Mouse (Mus musculus) kidney, embryonic 15.5 days (tissue): Measurements from ENCODE around the gene Ikzf1. TPM values are rescaled to one million over a fixed set of nuclear protein-coding genes. Genes with fewer than 3 reads are reported as not detected.

ENCODE experiments used
- ATAC-seq: fragments of 200-750 bp; cut with Nextera tagmentation; replicated peaks from 2 replicates; pipeline ENCODE4 v1.8.0; 2017; ENCODE audit warnings: moderate TSS enrichment; ENCODE audit not compliant: low FRiP score
- H3K27ac ChIP-seq: fragments of 300-500 bp; sonication (generic); 2 replicates; pipeline ENCODE4 v1.5.1; 2015; ENCODE audit warnings: mild to moderate bottlenecking, inconsistent platforms
- H3K27me3 ChIP-seq: fragments of 300-500 bp; sonication (generic); 2 replicates; pipeline ENCODE4 v1.6.1; 2015; ENCODE audit warnings: inconsistent platforms
- H3K36me3 ChIP-seq: fragments of 300-500 bp; sonication (generic); 2 replicates; pipeline ENCODE4 v1.6.1; 2015; ENCODE audit warnings: inconsistent platforms
- H3K4me1 ChIP-seq: fragments of 300-500 bp; sonication (generic); 2 replicates; pipeline ENCODE4 v1.6.1; 2015; ENCODE audit warnings: inconsistent platforms
- H3K4me2 ChIP-seq: fragments of 300-500 bp; sonication (generic); 2 replicates; pipeline ENCODE4 v1.6.1; 2015; ENCODE audit warnings: moderate library complexity, mild to moderate bottlenecking, inconsistent platforms
- H3K4me3 ChIP-seq: fragments of 300-500 bp; sonication (generic); replicated peaks from 2 replicates; pipeline ENCODE4 v1.5.1; 2015; ENCODE audit warnings: mild to moderate bottlenecking, inconsistent platforms
- H3K9ac ChIP-seq: fragments of 300-500 bp; sonication (generic); 2 replicates; pipeline ENCODE4 v1.6.1; 2015; ENCODE audit warnings: mild to moderate bottlenecking, inconsistent platforms
- H3K9me3 ChIP-seq: fragments of 300-500 bp; sonication (generic); replicated peaks from 2 replicates; pipeline ENCODE4 v1.6.1; 2016; ENCODE audit warnings: inconsistent platforms
- WGBS: fragments of 180-500 bp; shearing (Covaris S2); methylation state at CpG from one replicate; pipeline ENCODE4 v1.1.7; 2015; ENCODE audit warnings: mixed read lengths; 5-methylcytosine and 5-hydroxymethylcytosine counted together
- polyA plus RNA-seq: library from polyadenylated mRNA; unstranded; fragments of >200 nt; fragmentation: Nextera tagmentation; extraction: Ambion mirVana; gene quantifications from 2 replicates; pipeline ENCODE4 v1.2.1, GENCODE M21; 2015

The Ikzf1 gene
- polyA plus RNA-seq, 1 experiment from 2014 or later: 1.3 TPM

GRCm38 (mm10) chr11:11808820-11809403, 124.1 kb downstream of the Ikzf1 start, which contains the start of gene Fignl1:
TSS of gene Fignl1 (minus strand) at chr11:11808962.
- Histone ChIP-seq H3K4me2 (peak within 1 kb of the TSS; percentile 71), H3K36me3 (peaks cover 22% of the 10 kb centered on the region), H3K27ac (peak within 1 kb of the TSS; percentile 100), H3K9me3 (no peaks in the 10 kb centered on the region), H3K9ac (peak within 1 kb of the TSS; percentile 77), H3K4me3 (peak within 1 kb of the TSS; percentile 72), H3K4me1 (peaks cover 24% of the 10 kb centered on the region), H3K27me3 (no peaks in the 10 kb centered on the region)
- peak; percentile 98 for ATAC-seq
- under 1% methylated on average over 53 of the region's 53 CpGs for WGBS

GRCm38 (mm10) chr11:11809404-11810175, 124.8 kb downstream of the Ikzf1 start:
- Histone ChIP-seq H3K36me3 (peaks cover 15% of the 10 kb centered on the region), H3K9ac (peak overlapping the region; percentile 77), H3K27ac (peak overlapping the region; percentile 100), H3K4me1 (peaks cover 24% of the 10 kb centered on the region), H3K27me3 (no peaks in the 10 kb centered on the region), H3K4me3 (peak overlapping the region; percentile 72), H3K4me2 (peak overlapping the region; percentile 71), H3K9me3 (no peaks in the 10 kb centered on the region)
- ATAC-seq: peak; percentile 27
- 4% methylated on average over 11 of the region's 11 CpGs for WGBS

GRCm38 (mm10) chr11:11811906-11812480, 127.2 kb downstream of the Ikzf1 start:
- Histone ChIP-seq H3K9me3 (no peaks in the 10 kb centered on the region), H3K4me1 (peaks cover 24% of the 10 kb centered on the region), H3K4me2 (peak overlapping the region; percentile 48), H3K4me3 (no peak overlapping the region), H3K9ac (no peak overlapping the region; the same call in 1 of the 2 replicates), H3K27me3 (no peaks in the 10 kb centered on the region), H3K27ac (no peak overlapping the region), H3K36me3 (no peaks in the 10 kb centered on the region)
- WGBS: 25% methylated on average over 9 of the region's 9 CpGs
- ATAC-seq: no peak

- Histone ChIP-seq H3K27me3 (no peaks in the 10 kb centered on the region), H3K4me3 (no peak overlapping the region), H3K4me2 (no peak overlapping the region), H3K4me1 (peaks cover 6% of the 10 kb centered on the region), H3K9me3 (no peaks in the 10 kb centered on the region), H3K9ac (no peak overlapping the region), H3K27ac (no peak overlapping the region), H3K36me3 (no peaks in the 10 kb centered on the region)
- ATAC-seq: no peak
- 79% methylated on average over 3 of the region's 3 CpGs for WGBS
Observed at GRCm38 (mm10) chr11:11815737-11816136, 130.9 kb downstream of the Ikzf1 start.

GRCm38 (mm10) chr11:11818797-11819196, 134.0 kb downstream of the Ikzf1 start:
- ATAC-seq: no peak
- Histone ChIP-seq H3K9me3 (no peaks in the 10 kb centered on the region), H3K4me2 (no peak overlapping the region), H3K9ac (no peak overlapping the region), H3K36me3 (no peaks in the 10 kb centered on the region), H3K27me3 (no peaks in the 10 kb centered on the region), H3K4me3 (no peak overlapping the region), H3K4me1 (peaks cover 27% of the 10 kb centered on the region), H3K27ac (no peak overlapping the region)
- 83% methylated on average over 6 of the region's 6 CpGs for WGBS

GRCm38 (mm10) chr11:11819206-11819605, 134.4 kb downstream of the Ikzf1 start:
- no peaks in the 10 kb centered on the region for H3K9me3 ChIP-seq
- no peaks in the 10 kb centered on the region for H3K27me3 ChIP-seq
- H3K4me3 ChIP-seq: no peak overlapping the region
- no peak overlapping the region for H3K9ac ChIP-seq
- 91% methylated on average over 5 of the region's 5 CpGs for WGBS
- no peak overlapping the region for H3K27ac ChIP-seq
- no peak for ATAC-seq
- H3K4me2 ChIP-seq: no peak overlapping the region
- peaks cover 31% of the 10 kb centered on the region for H3K4me1 ChIP-seq
- H3K36me3 ChIP-seq: no peaks in the 10 kb centered on the region

- 3% methylated on average over 2 of the region's 2 CpGs for WGBS
- no peak overlapping the region for H3K9ac ChIP-seq
- no peaks in the 10 kb centered on the region for H3K27me3 ChIP-seq
- ATAC-seq: peak; percentile 33
- H3K27ac ChIP-seq: peak overlapping the region; percentile 94
- peaks cover 37% of the 10 kb centered on the region for H3K4me1 ChIP-seq
- no peaks in the 10 kb centered on the region for H3K36me3 ChIP-seq
- H3K9me3 ChIP-seq: no peaks in the 10 kb centered on the region
- H3K4me3 ChIP-seq: no peak overlapping the region
- no peak overlapping the region for H3K4me2 ChIP-seq
Observed at GRCm38 (mm10) chr11:11820251-11820650, 135.4 kb downstream of the Ikzf1 start.

- peak overlapping the region; percentile 94 for H3K27ac ChIP-seq
- no peaks in the 10 kb centered on the region for H3K9me3 ChIP-seq
- H3K4me2 ChIP-seq: no peak overlapping the region
- peaks cover 42% of the 10 kb centered on the region for H3K4me1 ChIP-seq
- 58% methylated on average over 3 of the region's 3 CpGs for WGBS
- ATAC-seq: no peak
- no peak overlapping the region for H3K9ac ChIP-seq
- no peak overlapping the region for H3K4me3 ChIP-seq
- H3K36me3 ChIP-seq: no peaks in the 10 kb centered on the region
- H3K27me3 ChIP-seq: no peaks in the 10 kb centered on the region
Observed at GRCm38 (mm10) chr11:11820737-11821136, 135.9 kb downstream of the Ikzf1 start.

- H3K9me3 ChIP-seq: no peaks in the 10 kb centered on the region
- no peaks in the 10 kb centered on the region for H3K36me3 ChIP-seq
- H3K9ac ChIP-seq: peak overlapping the region; percentile 21; the same call in 1 of the 2 replicates
- H3K27ac ChIP-seq: peak overlapping the region; percentile 94
- no peak overlapping the region for H3K4me3 ChIP-seq
- 6% methylated on average over 14 of the region's 16 CpGs for WGBS
- no peaks in the 10 kb centered on the region for H3K27me3 ChIP-seq
- H3K4me2 ChIP-seq: peak overlapping the region; percentile 30
- peak; percentile 87 for ATAC-seq
- peaks cover 46% of the 10 kb centered on the region for H3K4me1 ChIP-seq
Observed at GRCm38 (mm10) chr11:11821387-11821975, 136.7 kb downstream of the Ikzf1 start.

Other genes starting within 250 kb of the Ikzf1 start
- 1.2 and 1.8 TPM in 2 replicates for gene Spata48, start 222.9 kb upstream of the Ikzf1 start, polyA plus RNA-seq
- gene Zpbp, start 222.6 kb upstream of the Ikzf1 start, polyA plus RNA-seq: 0.57 and 0.59 TPM in 2 replicates
- gene 4930512M02Rik, start 57.2 kb upstream of the Ikzf1 start, polyA plus RNA-seq: not detected in 2 replicates
- 66.0 and 70.0 TPM in 2 replicates for gene Fignl1, start 124.0 kb downstream of the Ikzf1 start, polyA plus RNA-seq
- gene Ddc, start 213.1 kb downstream of the Ikzf1 start, polyA plus RNA-seq: 14.3 and 15.4 TPM in 2 replicates